Mouse (Mus musculus) kidney, postnatal 4 days (tissue): ENCODE results near the gene Gata1.
"Not testable (repeated sequence)": the region's sequence is repeated elsewhere in the genome, so short reads cannot be mapped to it uniquely, and the experiment has no call there.

ENCODE experiments used
- DNase-seq, 2 experiments: peaks; one replicate each; pipeline ENCODE4 v3.0.0; 2021; ENCODE audit warnings: mixed read lengths in 2 of 2

Gata1 gene

DNA sequence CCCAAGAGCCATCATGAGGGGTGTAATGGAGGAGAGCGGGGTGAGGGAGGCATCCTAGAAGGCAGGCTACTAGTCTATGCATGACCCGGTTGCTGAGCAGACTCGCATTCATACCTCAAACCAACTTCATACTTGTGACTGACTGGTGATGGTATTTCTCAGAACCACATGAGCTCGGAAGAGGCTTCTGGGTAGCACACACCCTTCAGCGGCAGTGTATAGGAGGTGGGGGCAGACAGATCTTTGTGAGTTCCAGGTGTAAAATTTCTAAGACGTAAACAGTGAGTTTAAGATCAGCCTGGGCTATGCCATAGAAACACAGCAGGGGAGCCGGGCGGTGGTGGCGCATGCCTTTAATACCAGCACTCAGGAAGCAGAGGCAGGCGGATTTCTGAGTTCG is at the start of gene Gata1:
TSS of gene Gata1 (minus strand) at position 180 of the 400 bp plus-strand sequence.
- DNase-seq = no peak

DNA sequence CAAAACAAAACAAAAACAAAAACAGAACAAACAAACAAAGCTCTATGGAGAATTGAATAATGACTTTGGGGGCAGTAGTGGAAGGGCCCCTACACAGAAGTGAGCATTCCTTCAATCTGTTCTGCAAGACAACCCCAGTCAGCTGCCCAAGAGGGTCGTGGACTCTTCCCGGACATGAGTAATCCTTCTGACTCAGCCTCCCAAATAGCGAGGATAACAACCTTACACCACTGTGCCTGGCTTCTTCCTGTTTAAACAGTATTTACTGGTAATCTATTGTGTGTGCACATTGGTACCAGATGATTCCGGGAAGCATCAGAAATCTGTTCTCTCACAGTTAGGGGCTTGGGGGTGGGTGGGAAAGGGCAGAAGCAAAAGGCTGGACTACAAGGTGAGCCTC is 48.9 kb upstream of the Gata1 start:
- DNase-seq = no peak

DNA sequence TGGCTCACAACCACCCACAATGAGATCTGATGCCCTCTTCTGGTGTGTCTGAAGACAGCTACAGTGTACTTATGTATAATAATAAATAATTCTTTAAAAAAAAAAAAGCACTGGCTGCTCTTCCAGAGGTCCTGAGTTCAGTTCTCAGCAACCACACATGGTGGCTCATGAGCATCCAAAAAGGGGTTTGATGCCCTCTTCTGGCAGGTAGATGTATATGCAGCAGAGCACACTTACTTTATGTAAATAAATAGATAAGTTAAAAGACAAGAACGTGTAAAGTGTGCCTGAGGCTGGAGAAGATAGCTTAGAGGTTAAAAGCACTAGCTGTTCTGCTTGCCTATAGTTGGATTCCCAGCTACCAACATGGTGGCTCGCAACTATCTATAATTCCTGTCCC is 46.9 kb upstream of the Gata1 start:
- no peak for DNase-seq

DNA sequence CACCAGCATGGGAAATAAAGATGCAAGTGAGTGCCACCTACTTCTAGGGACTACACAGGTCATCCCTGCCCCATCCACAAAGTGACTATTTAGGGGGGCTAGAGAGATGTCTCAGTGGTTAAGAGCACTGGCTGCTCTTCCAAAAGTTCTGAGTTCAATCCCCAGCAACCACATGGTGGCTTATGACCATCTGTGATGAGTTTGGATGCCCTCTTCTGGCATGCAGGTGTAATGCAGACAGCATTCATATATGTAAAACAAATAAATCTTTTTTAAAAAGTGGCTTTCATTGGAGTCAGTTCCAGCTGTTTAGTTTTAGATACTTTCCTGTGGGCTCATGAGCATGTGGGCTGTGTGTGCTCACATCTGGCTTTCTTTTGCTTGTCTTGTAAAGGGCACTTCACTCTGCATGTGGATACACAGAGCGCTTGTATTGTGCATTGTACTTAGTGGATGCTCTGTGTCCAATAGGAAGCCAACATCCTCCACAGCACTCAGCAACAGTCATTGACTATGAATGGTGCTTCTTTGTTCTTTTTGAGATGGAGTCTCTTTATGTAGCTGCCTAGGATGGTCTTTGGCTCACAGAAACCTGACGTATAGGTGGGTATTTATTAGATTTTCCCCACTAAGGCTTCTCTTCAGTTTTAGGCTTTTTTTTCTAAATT is 42.4 kb upstream of the Gata1 start:
- peak; percentile 5 to 11 for DNase-seq

DNA sequence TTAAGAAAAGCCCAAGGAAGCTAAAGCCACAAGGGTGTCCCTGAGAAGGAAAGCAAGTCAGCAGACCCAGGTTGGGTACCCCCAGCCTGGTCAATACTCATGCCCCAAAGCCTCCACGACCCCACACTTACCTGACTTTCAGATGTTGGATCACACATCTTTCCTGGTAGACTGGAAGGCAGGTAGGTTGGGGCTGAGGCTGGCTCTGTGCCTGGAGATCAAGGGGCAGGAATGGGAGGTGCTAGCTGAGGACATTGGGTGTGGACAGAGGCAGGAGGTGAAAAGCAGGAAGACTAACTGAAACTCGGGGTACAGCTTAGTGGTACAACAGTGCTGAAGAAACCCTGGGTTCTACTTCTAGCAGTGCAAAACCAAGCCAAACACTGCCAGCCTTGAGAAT is 40.4 kb upstream of the Gata1 start, which contains the start of gene Glod5:
TSS of gene Glod5 (minus strand) at position 207 of the 400 bp plus-strand sequence.
- peak in 1 of 2 experiments; percentile 7 for DNase-seq

DNA sequence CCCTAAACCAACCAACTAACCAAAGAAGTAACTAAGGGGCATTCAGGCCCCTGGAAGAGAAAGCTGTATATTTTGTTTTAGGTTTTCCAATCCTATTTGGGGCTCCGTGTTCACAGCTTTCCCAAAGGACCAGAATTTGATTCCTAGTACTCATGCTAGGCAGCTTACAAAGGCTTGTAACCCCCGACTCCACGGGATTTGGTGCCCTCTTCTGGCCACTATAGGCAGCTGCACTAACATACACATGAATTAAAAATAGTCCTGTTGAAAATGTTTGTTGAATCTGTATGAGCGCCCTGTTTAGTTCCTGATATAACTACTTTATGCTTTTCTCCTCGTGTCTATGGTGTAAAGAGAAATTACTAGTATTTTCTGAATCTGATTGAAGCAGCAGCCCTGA is 39.3 kb upstream of the Gata1 start:
- peak; percentile 55 to 58 for DNase-seq

DNA sequence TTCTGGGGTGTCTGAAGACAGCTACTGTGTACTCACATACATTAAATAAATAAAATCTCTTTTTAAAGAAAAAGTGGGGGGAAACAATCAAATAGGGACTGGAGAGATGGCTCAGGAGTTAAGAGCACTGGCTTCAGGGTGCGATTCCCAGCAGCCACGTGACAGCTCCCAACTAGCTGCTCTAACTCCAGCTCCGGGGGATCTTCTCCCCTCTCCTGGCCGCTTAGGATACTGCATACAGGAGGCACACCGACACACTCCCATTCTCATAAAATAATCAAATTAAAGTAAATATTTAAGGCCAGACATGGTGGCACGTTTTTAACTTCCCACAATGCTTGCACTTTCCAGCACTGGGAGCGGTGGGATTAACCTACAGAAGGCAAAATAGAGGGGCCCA is 37.8 kb upstream of the Gata1 start:
- peak; percentile 18 to 59 for DNase-seq

DNA sequence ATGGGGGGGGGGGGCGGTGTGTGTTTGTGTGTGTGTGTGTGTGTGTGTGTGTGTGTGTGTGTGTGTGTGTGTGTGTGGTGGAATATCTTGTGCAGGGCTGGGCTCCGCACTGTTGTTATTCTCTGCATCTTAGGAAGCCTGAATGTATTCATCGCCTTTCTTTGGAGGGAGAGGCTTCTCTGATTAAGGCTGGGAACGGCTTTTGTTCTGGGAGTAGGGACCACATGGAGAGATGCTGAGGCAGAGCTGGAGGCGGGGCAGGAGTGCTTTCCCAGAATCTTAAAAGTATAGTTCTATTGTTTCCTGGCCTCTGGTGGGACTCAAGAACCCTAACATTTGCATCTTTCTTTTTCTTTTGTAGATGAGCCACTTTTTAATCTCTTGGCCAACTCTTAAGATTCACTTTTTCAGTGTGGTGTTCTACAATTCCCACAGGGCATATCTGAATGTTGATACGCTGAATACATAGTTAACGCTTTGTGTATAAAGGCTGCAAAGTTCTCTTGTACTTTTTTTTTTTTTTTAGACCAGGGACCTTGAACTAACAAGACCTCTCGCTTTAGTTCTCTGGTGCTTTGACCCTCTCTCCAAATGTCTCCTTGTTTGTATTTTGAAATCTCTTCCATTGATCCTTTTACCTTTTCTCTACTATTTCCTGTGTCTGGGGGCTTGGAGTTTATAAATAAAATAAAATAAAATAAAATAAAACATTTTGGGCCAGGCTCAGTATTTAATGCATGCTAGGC is 35.9 kb upstream of the Gata1 start:
- DNase-seq = no peak

DNA sequence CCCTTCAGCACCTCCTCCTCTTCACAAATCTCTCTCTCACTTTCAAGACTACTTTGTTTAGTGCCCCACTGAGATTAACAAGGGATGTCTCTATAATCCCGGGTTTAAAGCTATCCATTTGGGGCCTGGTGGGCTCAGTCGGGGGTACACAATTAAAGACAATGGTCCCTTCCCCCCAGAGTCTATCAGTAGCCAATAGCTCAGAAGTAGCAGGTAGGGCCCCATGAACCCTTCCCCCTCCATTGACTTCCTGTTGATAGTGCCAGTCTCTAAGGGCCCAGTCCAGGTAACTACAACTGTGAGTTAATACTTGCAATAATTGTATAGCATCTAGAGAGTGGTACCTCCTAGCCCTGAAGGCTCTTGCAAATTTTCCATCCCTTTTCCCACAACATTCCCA is 35.3 kb upstream of the Gata1 start:
- no peak for DNase-seq

DNA sequence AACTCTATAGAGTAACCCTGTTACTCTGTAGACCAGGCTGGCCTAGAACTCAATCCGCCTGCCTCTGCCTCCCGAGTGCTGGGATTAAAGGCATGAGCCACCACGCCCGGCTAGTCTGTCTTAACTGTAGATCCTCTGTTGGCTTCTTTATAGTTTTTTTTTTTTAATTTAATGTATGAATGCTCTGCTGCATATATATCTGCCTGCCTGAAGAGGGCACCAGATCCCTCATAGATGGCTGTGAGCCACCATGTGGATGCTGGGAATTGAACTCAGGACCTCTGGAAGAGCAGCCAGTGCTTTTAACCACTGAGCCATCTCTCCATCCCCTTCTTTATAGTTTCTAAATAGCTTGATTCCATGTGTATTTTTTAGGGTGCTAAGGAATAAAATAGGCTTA is 31.5 kb upstream of the Gata1 start:
- not testable (repeated sequence) for DNase-seq

DNA sequence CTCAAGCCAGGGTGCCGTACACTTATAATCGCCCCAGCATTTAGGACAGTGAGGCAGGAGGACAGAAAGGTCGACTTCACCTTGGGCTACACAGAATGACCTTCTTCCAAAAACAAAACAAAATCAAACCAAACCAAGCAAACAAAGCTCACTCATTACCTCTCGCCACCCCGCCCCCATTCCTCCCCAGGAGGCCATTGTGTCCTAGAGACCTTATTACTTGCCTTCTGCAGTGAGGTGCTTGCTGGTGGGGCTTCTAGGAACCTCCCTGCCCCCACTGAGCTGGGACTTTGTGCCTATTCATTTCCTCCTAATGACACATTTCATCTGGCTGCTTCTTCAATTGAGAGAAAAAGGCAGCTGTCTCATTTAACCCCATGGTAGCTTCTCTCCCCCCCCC is 30.7 kb upstream of the Gata1 start:
- DNase-seq = peak in 1 of 2 experiments; percentile 23

DNA sequence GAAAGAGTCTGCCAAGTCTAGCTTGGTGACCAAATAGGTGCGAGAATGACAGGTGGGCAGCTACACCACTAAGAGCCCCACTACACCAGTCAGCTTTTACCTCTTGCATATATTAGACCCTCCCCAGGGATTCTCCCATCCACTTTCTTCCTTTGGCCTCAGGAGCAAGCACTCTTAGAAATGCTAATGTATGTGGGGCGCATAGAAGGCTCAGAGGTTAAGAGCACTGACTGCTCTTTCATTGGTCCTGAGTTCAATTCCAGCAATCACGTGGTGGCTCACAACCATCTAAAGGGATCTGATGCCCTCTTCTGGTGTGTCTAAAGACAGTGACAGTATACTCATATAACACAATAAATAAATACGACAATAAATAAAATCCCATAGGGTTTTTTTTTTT is 25.1 kb upstream of the Gata1 start:
- no peak for DNase-seq

DNA sequence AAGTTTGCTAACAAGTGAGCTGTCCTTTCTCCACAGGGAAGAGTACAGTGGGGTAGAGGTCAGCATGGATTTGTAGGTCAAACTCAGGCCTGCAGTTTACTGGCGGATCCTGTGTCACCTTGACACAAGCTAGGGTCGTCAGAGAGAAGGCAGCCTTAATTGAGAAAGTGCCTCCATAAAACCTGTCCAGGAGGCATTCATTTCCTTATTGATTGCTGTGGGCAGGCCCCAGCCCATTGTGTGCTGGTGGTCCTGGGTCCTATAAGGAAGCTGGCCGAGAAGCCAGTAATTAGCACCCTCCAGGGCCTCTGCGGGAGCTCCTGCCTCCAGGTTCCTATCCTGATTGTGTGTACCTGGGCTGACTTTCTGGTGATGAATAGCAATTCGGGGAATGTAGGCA is 24.1 kb upstream of the Gata1 start:
- no peak for DNase-seq

DNA sequence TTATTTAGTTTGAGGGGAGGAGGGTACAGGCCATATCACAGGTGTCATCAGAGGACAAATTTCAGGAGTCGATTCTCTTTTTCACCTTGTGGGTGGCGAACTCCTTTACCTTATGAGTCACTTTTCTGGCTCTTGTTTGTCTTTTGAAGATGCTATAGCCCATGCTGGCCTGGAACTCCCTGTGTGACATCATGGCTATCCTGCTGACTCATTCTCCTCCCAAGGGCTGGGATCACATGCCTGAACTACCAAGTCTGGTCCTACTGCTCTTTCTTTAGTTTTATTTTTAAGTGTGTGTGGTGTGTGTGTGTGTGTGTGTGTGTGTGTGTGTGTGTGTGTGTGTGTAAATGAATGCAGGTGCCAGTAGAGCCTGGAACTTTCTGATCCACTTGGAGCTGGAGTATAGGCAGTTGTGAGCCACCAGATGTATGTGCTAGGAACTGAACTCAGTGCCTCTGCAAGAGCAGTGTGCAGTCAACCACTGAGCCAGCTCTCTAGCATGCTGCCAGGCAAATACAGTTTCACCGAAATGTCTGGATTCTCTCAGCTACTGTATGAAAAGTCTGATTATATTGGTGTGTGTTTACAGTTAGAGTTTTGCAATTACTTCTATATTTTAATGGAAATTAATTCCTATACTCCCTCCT is 22.8 kb upstream of the Gata1 start:
- no peak for DNase-seq

DNA sequence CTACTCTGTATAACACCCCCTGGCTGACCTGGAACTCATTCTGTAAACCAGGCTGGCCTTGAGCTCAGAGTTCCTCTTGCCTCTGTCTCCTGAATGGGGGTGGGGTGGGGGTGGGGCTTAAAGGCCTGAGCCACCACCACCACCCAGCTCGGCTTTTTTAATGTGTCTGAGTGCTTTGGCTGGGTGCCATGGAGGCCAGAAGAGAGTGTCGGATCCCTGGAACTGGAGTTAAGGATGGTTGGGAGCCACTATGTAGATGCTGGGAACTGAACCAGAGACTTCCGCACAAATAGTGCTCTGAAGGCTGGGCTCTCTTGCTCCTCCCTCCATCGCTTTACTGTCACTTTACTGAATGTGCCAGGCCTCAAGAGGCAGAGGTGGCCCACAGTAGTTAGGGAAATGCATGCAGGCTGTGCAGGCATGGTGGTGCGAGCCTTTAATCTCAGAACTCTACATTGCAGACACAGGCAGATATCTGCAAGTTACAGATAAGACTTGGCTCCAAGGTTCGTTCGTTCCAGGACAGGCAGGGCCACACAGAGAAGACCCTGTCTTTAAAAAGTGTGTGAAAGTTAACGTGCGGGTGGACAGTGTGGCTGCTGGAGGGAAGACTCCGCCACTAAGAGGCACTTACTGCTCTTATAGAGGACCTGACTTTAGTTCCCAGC is 15.3 kb upstream of the Gata1 start:
- DNase-seq = peak; percentile 11 to 50

DNA sequence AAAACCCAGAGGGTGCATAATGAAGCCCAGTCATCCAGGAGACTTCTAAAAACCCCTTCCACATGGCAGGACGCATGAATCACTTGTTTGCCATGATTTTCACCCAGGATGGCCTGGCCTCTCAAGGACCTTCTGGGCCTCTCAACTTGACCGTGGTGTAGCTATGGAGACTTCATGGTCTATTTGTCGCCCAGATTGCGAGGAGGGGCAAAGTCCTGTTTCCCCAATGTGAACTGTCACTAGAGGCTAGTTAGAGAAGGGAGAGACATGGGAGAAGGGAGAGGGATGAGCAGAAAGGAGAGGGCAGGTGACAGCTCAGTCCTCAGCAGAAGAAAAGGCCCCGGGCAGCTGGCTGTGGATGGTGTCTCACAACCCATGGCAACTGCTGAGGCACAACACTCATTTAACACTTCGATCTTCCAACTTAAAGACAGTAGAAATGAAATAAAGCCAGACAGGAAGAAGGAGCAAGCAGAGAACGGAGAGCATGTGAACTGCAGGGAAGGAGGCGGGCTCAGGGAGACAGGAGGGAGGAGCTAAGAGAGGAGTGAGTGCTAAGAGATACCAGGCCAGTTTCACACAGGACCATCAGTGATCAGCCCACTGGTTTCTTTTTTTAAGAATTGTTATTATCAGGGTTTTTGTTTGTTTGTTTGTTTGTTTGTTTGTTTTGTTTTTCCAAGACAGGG is 14.7 kb upstream of the Gata1 start:
- peak; percentile 6 to 37 for DNase-seq

DNA sequence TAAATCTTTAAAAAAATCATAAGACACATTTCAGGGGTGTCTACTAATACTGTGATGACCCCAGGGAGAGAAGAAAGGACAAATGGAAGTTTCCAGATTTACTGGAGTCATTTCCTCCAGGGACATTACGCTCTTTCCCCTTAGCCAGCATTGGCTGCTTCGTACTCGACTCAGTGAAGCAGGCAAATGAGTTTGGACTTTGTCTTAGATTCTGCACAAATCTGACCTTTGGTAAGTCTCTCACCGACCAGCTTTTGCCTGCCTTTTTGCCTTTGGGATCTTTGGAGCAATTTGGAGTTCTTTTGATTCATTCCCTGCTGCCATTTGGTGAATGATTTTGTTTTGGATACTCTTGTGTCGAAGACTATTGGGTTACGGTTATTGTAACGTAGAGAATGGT is 3.5 kb upstream of the Gata1 start:
- DNase-seq = no peak

DNA sequence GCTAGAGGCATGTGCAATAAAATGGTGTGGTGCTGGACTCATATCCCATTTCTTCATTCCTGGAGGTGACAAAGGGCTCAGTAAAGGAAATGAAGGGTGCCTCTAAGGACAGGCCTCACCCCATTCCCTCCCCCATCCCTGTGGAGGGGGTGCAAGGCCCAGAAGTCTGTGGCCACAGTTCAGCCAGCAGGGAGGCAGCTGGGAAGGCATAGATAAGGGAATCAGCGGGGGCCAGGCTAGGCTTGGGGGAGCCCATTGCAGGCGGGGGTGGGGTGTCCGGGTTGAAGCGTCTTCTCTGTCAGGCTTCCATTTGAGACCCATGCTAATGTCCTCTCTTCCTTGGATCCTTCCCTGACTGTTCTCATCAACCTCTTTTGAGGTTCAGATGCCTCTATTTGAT is 6.6 kb downstream of the Gata1 start:
- no peak for DNase-seq

DNA sequence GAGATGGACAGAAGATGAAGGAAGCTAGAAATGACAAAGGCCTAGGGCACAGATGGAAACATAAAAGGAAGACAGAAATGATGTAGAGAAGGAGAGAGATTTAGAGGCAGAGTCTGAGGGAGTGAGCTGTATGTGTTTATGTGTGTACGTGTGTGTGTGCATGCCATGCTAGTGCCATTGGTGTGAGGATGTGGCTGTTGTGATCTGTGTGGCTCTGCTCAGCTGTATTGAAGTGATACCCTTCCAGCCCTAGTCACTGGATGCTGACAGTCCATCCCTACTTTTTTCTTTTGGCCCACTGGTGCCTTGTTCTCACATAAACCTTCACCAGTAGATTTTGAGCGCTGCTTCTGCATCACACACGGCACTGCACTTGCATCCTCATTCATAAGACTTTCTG is 9.0 kb downstream of the Gata1 start:
- no peak for DNase-seq

DNA sequence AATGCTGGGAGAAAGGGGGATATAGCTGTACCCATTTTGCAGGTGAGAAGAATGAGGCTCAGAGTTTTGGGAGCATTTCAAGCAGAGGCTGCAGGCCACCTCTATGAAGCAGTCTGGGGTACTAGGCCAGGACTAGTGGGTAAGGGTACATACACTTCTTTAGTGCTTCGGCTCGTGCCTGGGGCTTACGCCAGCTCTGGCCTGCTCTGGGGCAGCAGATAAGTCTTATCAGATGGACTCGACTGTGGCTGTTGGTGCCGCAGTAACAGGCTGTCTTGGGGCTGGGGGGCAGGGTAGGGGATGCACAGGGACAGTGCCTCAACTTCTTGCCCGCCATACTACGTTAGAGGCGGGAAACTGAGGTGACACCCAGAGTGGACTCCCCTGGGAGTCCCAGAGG is 9.6 kb downstream of the Gata1 start:
- DNase-seq = no peak

DNA sequence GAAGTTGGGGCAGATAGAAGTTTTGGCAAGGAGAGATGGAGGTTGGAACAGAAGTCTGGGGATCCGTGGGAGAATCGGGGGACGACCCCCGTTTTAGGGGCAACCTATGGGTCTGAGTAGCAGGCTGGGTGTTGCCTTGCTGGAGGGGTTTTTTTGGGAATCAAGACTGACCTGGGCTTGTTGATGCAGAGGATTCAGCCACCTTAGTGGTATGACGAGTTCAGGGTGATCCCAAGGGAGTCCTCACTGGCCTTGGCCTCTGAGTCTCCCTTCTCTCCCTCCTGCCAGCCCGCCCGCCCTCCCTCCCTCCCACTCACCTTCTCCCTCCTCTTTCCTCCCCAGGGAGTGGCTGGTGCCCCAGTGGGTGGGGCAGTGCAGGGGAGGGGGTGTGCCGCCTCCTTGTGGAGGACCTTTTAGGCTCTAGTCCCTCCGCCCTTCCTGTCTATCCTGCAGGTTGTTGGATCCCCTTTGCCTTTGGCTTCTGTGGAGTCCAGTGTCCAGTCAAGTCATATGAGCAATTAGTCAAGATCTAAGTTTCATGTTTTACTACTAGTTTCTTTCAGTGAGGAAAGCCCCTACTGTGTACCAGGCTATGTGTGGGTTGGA is 10.2 kb downstream of the Gata1 start:
- no peak for DNase-seq

DNA sequence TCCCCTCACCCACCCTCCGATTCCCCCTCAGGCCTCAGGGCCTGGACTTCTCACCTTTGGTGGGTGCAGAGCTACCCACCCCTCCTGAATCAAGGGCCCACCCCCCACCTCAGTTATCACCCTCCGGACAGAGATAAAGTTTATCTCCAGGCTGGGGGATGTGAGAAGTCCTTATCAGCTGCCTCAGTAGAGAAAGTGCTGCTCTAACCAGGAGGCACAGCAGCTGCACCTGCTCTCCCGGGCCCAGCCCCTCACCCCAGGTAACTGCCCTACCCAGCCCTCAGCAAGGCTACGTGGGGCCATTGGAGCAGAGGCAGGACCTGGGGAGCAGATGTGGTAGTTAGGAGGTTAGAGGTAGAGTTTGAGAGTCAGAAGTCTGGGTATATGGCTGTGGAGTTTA is 11.7 kb downstream of the Gata1 start:
- no peak for DNase-seq
